Mouse (Mus musculus) forebrain, embryonic 13.5 days (tissue): ENCODE data around the gene Ppp1r8. TPM values are rescaled to one million over a fixed set of nuclear protein-coding genes. Genes with fewer than 3 reads are reported as not detected.
A peak's percentile ranks its signal among the peaks of the same experiment; 100 is the strongest.

ENCODE experiments used
- ATAC-seq: fragments of 200-750 bp; cut with Nextera tagmentation; 2 replicates; pipeline ENCODE4 v1.8.0; 2017
- H3K27ac ChIP-seq: fragments of 300-500 bp; sonication (generic); 2 replicates; pipeline ENCODE4 v1.5.1; 2015; ENCODE audit warnings: inconsistent platforms, mild to moderate bottlenecking, moderate library complexity
- H3K27me3 ChIP-seq: fragments of 300-500 bp; sonication (generic); 2 replicates; pipeline ENCODE4 v1.6.1; 2015; ENCODE audit warnings: mild to moderate bottlenecking, inconsistent platforms
- H3K36me3 ChIP-seq: fragments of 300-500 bp; sonication (generic); 2 replicates; pipeline ENCODE4 v1.6.1; 2015; ENCODE audit warnings: mild to moderate bottlenecking, inconsistent platforms; ENCODE audit not compliant: poor library complexity, severe bottlenecking
- H3K4me1 ChIP-seq: fragments of 300-500 bp; sonication (generic); 2 replicates; pipeline ENCODE4 v1.6.1; 2015; ENCODE audit warnings: inconsistent platforms
- H3K4me2 ChIP-seq: fragments of 300-500 bp; sonication (generic); 2 replicates; pipeline ENCODE4 v1.6.1; 2015; ENCODE audit warnings: inconsistent platforms, mild to moderate bottlenecking, moderate library complexity
- H3K4me3 ChIP-seq: fragments of 300-500 bp; sonication (generic); 2 replicates; pipeline ENCODE4 v1.5.1; 2015; ENCODE audit warnings: mild to moderate bottlenecking, inconsistent platforms
- H3K9ac ChIP-seq: fragments of 300-500 bp; sonication (generic); 2 replicates; pipeline ENCODE4 v1.6.1; 2015; ENCODE audit warnings: mild to moderate bottlenecking, inconsistent platforms
- H3K9me3 ChIP-seq: fragments of 300-500 bp; sonication (generic); replicated peaks from 2 replicates; pipeline ENCODE4 v1.6.1; 2016; ENCODE audit warnings: inconsistent platforms
- WGBS: fragments of 180-500 bp; shearing (Covaris S2); methylation state at CpG from one replicate; pipeline ENCODE4 v1.1.7; 2015; 5-methylcytosine and 5-hydroxymethylcytosine counted together
- polyA plus RNA-seq: library from polyadenylated mRNA; unstranded; fragments of >200 nt; fragmentation: Nextera tagmentation; extraction: Ambion mirVana; gene quantifications from 2 replicates; pipeline ENCODE4 v1.2.1, GENCODE M21; 2015

Ppp1r8 gene
- polyA plus RNA-seq, 1 experiment from 2014 or later = 62.5 TPM

- H3K4me3 ChIP-seq = peak overlapping the region; percentile 74
Measured at GRCm38 (mm10) chr4:132842281-132842906, 575 bp downstream of the Ppp1r8 start.

GRCm38 (mm10) chr4:132841493-132841892, 1.5 kb downstream of the Ppp1r8 start:
- Histone ChIP-seq H3K4me2 (peak overlapping the region; percentile 80), H3K4me1 (peaks cover 23% of the 10 kb centered on the region), H3K4me3 (peak overlapping the region; percentile 74), H3K27ac (0 out of 2 replicates have a peak overlapping the region, but pooled peaks have one; percentile 73), H3K36me3 (peaks cover 46% of the 10 kb centered on the region), H3K27me3 (no peaks in the 10 kb centered on the region), H3K9ac (peak overlapping the region; percentile 97), H3K9me3 (no peaks in the 10 kb centered on the region)
- 86% methylated on average over 3 of the region's 3 CpGs for WGBS
- no peak for ATAC-seq

More at GRCm38 (mm10) chr4:132842281-132842906, 575 bp downstream of the Ppp1r8 start:
- peaks cover 23% of the 10 kb centered on the region for H3K4me1 ChIP-seq
- WGBS = under 1% methylated on average over 30 of the region's 30 CpGs
- peak overlapping the region; percentile 97 for H3K9ac ChIP-seq
- peak overlapping the region; percentile 80 for H3K4me2 ChIP-seq
- H3K36me3 ChIP-seq = peaks cover 37% of the 10 kb centered on the region
- H3K27me3 ChIP-seq = no peaks in the 10 kb centered on the region
- ATAC-seq = peak; percentile 30
- H3K9me3 ChIP-seq = no peaks in the 10 kb centered on the region
- peak overlapping the region; percentile 73 for H3K27ac ChIP-seq

- no peak for ATAC-seq
- Histone ChIP-seq H3K4me3 (no peak overlapping the region), H3K4me1 (no peaks in the 10 kb centered on the region), H3K4me2 (no peak overlapping the region), H3K27ac (no peak overlapping the region), H3K36me3 (peaks cover 49% of the 10 kb centered on the region), H3K9me3 (peaks cover 13% of the 10 kb centered on the region), H3K27me3 (no peaks in the 10 kb centered on the region), H3K9ac (no peak overlapping the region)
- 68% methylated on average over 8 of the region's 8 CpGs for WGBS
Measured at GRCm38 (mm10) chr4:132823614-132824366, 19.2 kb downstream of the Ppp1r8 start.

- no peak for ATAC-seq
- 55% methylated on average over 2 of the region's 2 CpGs for WGBS
Measured at GRCm38 (mm10) chr4:132818442-132818841, 24.5 kb downstream of the Ppp1r8 start.

GRCm38 (mm10) chr4:132816855-132817254, 26.1 kb downstream of the Ppp1r8 start:
- ATAC-seq = no peak
- Histone ChIP-seq H3K36me3 (no peaks in the 10 kb centered on the region), H3K4me3 (no peak overlapping the region), H3K27ac (no peak overlapping the region), H3K9me3 (peaks cover 13% of the 10 kb centered on the region), H3K4me1 (no peaks in the 10 kb centered on the region), H3K9ac (no peak overlapping the region), H3K4me2 (no peak overlapping the region), H3K27me3 (no peaks in the 10 kb centered on the region)
- WGBS = 85% methylated on average over 2 of the region's 2 CpGs

More at GRCm38 (mm10) chr4:132818442-132818841, 24.5 kb downstream of the Ppp1r8 start:
- Histone ChIP-seq H3K36me3 (no peaks in the 10 kb centered on the region), H3K27ac (no peak overlapping the region), H3K27me3 (no peaks in the 10 kb centered on the region), H3K9ac (no peak overlapping the region), H3K4me1 (no peaks in the 10 kb centered on the region), H3K9me3 (peaks cover 13% of the 10 kb centered on the region), H3K4me2 (no peak overlapping the region), H3K4me3 (no peak overlapping the region)

- no peak for ATAC-seq
- WGBS = 84% methylated on average over 7 of the region's 7 CpGs
Measured at GRCm38 (mm10) chr4:132816404-132816803, 26.6 kb downstream of the Ppp1r8 start.

GRCm38 (mm10) chr4:132809621-132810020, 33.3 kb downstream of the Ppp1r8 start:
- WGBS = 95% methylated on average over 5 of the region's 5 CpGs
- H3K4me3 ChIP-seq = no peak overlapping the region

More at GRCm38 (mm10) chr4:132816404-132816803, 26.6 kb downstream of the Ppp1r8 start:
- Histone ChIP-seq H3K4me1 (no peaks in the 10 kb centered on the region), H3K4me2 (no peak overlapping the region), H3K36me3 (no peaks in the 10 kb centered on the region), H3K9me3 (peaks cover 13% of the 10 kb centered on the region), H3K4me3 (no peak overlapping the region), H3K27me3 (no peaks in the 10 kb centered on the region), H3K9ac (no peak overlapping the region), H3K27ac (no peak overlapping the region)

GRCm38 (mm10) chr4:132807771-132808641, 35.0 kb downstream of the Ppp1r8 start:
- 82% methylated on average over 5 of the region's 5 CpGs for WGBS
- Histone ChIP-seq H3K27me3 (no peaks in the 10 kb centered on the region), H3K36me3 (no peaks in the 10 kb centered on the region), H3K9ac (no peak overlapping the region), H3K4me3 (no peak overlapping the region), H3K27ac (no peak overlapping the region), H3K4me1 (no peaks in the 10 kb centered on the region), H3K9me3 (peaks cover 6% of the 10 kb centered on the region), H3K4me2 (no peak overlapping the region)
- no peak for ATAC-seq

More at GRCm38 (mm10) chr4:132809621-132810020, 33.3 kb downstream of the Ppp1r8 start:
- Histone ChIP-seq H3K4me1 (no peaks in the 10 kb centered on the region), H3K27ac (no peak overlapping the region), H3K36me3 (no peaks in the 10 kb centered on the region), H3K27me3 (no peaks in the 10 kb centered on the region), H3K9ac (no peak overlapping the region), H3K9me3 (peaks cover 6% of the 10 kb centered on the region), H3K4me2 (no peak overlapping the region)
- ATAC-seq = no peak

- H3K4me1 ChIP-seq = no peaks in the 10 kb centered on the region
- no peak overlapping the region for H3K4me3 ChIP-seq
- H3K9me3 ChIP-seq = peaks cover 6% of the 10 kb centered on the region
- H3K4me2 ChIP-seq = no peak overlapping the region
- no peaks in the 10 kb centered on the region for H3K27me3 ChIP-seq
- H3K27ac ChIP-seq = no peak overlapping the region
- 93% methylated on average over 7 of the region's 7 CpGs for WGBS
- no peak overlapping the region for H3K9ac ChIP-seq
- no peak for ATAC-seq
- no peaks in the 10 kb centered on the region for H3K36me3 ChIP-seq
Measured at GRCm38 (mm10) chr4:132806620-132807191, 36.3 kb downstream of the Ppp1r8 start.

GRCm38 (mm10) chr4:132805599-132806197, 37.3 kb downstream of the Ppp1r8 start:
- no peak for ATAC-seq
- no peaks in the 10 kb centered on the region for H3K27me3 ChIP-seq

GRCm38 (mm10) chr4:132805146-132805545, 37.8 kb downstream of the Ppp1r8 start:
- ATAC-seq = no peak
- Histone ChIP-seq H3K27ac (no peak overlapping the region), H3K4me1 (no peaks in the 10 kb centered on the region), H3K36me3 (no peaks in the 10 kb centered on the region), H3K9ac (no peak overlapping the region), H3K27me3 (no peaks in the 10 kb centered on the region), H3K4me2 (no peak overlapping the region), H3K9me3 (no peaks in the 10 kb centered on the region), H3K4me3 (no peak overlapping the region)
- 75% methylated on average over 5 of the region's 5 CpGs for WGBS

More at GRCm38 (mm10) chr4:132805599-132806197, 37.3 kb downstream of the Ppp1r8 start:
- 90% methylated on average over 12 of the region's 12 CpGs for WGBS
- H3K9me3 ChIP-seq = peaks cover 3% of the 10 kb centered on the region
- H3K27ac ChIP-seq = no peak overlapping the region
- no peak overlapping the region for H3K9ac ChIP-seq
- no peak overlapping the region for H3K4me2 ChIP-seq
- no peaks in the 10 kb centered on the region for H3K4me1 ChIP-seq
- no peak overlapping the region for H3K4me3 ChIP-seq
- H3K36me3 ChIP-seq = no peaks in the 10 kb centered on the region
